ENCODE assay signal across 10 mouse cellular contexts in genomic region chr2:158609681-158610080, GRCm38 (mm10). TPM values are rescaled to one million over a fixed set of nuclear protein-coding genes. Genes with fewer than 3 reads are reported as not detected.
DNase-seq lines count a peak whose midpoint lies in the region; ATAC-seq lines count a peak whose summit lies in the region.
"Had no signal": no experiment of that assay in that cellular context is flagged by ENCODE, and none has a peak within 500 bp of the region (broad histone marks: within the 10 kb centered on the region; RNA-seq: fewer than 3 reads in every experiment).

No protein-coding gene starts in this region.

- H3K9ac ChIP-seq in heart, embryonic 11.5 days (ENCODE audit: low read depth, low read length) = no peak overlapping the region
- peak overlapping the region; percentile 74 for H3K9ac ChIP-seq in forebrain, embryonic 12.5 days
- H3K9ac ChIP-seq: liver, embryonic 15.5 days had no signal

- under 1% methylated on average over 27 of the region's 27 CpGs for WGBS in heart, embryonic 11.5 days (ENCODE audit: insufficient replicate concordance)
- under 1% methylated on average over 27 of the region's 27 CpGs for WGBS in forebrain, embryonic 12.5 days
- under 1% methylated on average over 27 of the region's 27 CpGs for WGBS in midbrain, embryonic 10.5 days

- H3K4me2 ChIP-seq in heart, embryonic 11.5 days = peak overlapping the region; percentile 50
- peak overlapping the region; percentile 52 for H3K4me2 ChIP-seq in forebrain, embryonic 12.5 days
- H3K4me2 ChIP-seq: liver, embryonic 15.5 days had no signal

- H3K4me1 ChIP-seq in heart, embryonic 11.5 days (ENCODE audit: control insufficient read depth, insufficient read depth, low read length) = peaks cover 5% of the 10 kb centered on the region; the same call in 1 of the 2 replicates
- peaks cover 36% of the 10 kb centered on the region for H3K4me1 ChIP-seq in forebrain, embryonic 12.5 days
- peaks cover 55% of the 10 kb centered on the region for H3K4me1 ChIP-seq in midbrain, embryonic 10.5 days

- H3K27me3 ChIP-seq in heart, embryonic 11.5 days (ENCODE audit: control insufficient read depth, insufficient read depth, low read length) = peaks cover 84% of the 10 kb centered on the region
- peaks cover 99% of the 10 kb centered on the region for H3K27me3 ChIP-seq in forebrain, embryonic 12.5 days
- peaks cover 100% of the 10 kb centered on the region for H3K27me3 ChIP-seq in midbrain, embryonic 10.5 days (ENCODE audit: low read depth, poor library complexity, severe bottlenecking)

- peak overlapping the region; percentile 21 for H3K4me3 ChIP-seq in heart, embryonic 11.5 days (ENCODE audit: low read depth, low read length)
- H3K4me3 ChIP-seq in forebrain, embryonic 12.5 days (replicated peaks) = peak overlapping the region; percentile 51
- H3K4me3 ChIP-seq in midbrain, embryonic 10.5 days = peak overlapping the region; percentile 48
- H3K4me3 ChIP-seq: liver, embryonic 15.5 days had no signal

- no peaks in the 10 kb centered on the region for H3K36me3 ChIP-seq in heart, embryonic 11.5 days (ENCODE audit: control insufficient read depth, insufficient read depth, low read length)
- 0 out of 2 replicates have a peak, but pooled peaks cover 3% of the 10 kb centered on the region for H3K36me3 ChIP-seq in forebrain, embryonic 12.5 days (replicated peaks)
- H3K36me3 ChIP-seq in midbrain, embryonic 10.5 days = no peaks in the 10 kb centered on the region
- H3K36me3 ChIP-seq: liver, embryonic 15.5 days had no signal

- intact Hi-C loops in heart, postnatal 25 days (cut with DNase I) = no loop called here

- H3K27ac ChIP-seq in heart, embryonic 11.5 days (ENCODE audit: low read depth, low read length) = no peak overlapping the region
- H3K27ac ChIP-seq in forebrain, embryonic 12.5 days = peak overlapping the region; percentile 91
- H3K27ac ChIP-seq in midbrain, embryonic 10.5 days (replicated peaks) = peak overlapping the region; percentile 55; the same call in 1 of the 2 replicates
- H3K27ac ChIP-seq: liver, embryonic 15.5 days had no signal

- no peaks in the 10 kb centered on the region for H3K9me3 ChIP-seq in heart, embryonic 11.5 days (replicated peaks; ENCODE audit: control insufficient read depth, low read length)
- no peaks in the 10 kb centered on the region for H3K9me3 ChIP-seq in forebrain, embryonic 12.5 days
- no peaks in the 10 kb centered on the region for H3K9me3 ChIP-seq in midbrain, embryonic 10.5 days (replicated peaks)
- H3K9me3 ChIP-seq: liver, embryonic 15.5 days had no signal

- DNase-seq in heart, postnatal 25 days (ENCODE audit: low spot score) = no peak
- DNase-seq in ES-CJ7 (ENCODE audit: low read depth, low spot score) = peak; percentile 17
- peak; percentile 50 for DNase-seq in midbrain, embryonic 10.5 days (ENCODE audit: low spot score)
- DNase-seq in gastrocnemius, postnatal 4 days (ENCODE audit: low spot score in 2 of 2) = no peak
- DNase-seq in lung, adult 18-20 months = no peak
- DNase-seq in left cerebral cortex, adult 8-10 months (ENCODE audit: low spot score in 2 of 2) = no peak
- DNase-seq: thymus, adult 2 months had no signal

- ATAC-seq in heart, embryonic 11.5 days (replicated peaks; ENCODE audit: insufficient number of reproducible peaks, low FRiP score, low TSS enrichment) = no peak
- ATAC-seq in forebrain, embryonic 12.5 days (ENCODE audit: low FRiP score) = no peak

RNA-seq across cellular contexts. Expression of gene Slc32a1, which starts 0.9 kb away (rescaled TPM):
- 0.07 and 0.10 TPM in 2 replicates for polyA plus RNA-seq in heart, embryonic 11.5 days (2014; fragmentation: Nextera tagmentation; extraction: Ambion mirVana)
- not detected for total RNA-seq in heart, postnatal 25 days (2021)
- 3.8 and 4.3 TPM in 2 replicates for polyA plus RNA-seq in forebrain, embryonic 12.5 days (2016; fragmentation: Nextera tagmentation; extraction: Ambion mirVana)
- polyA plus RNA-seq in midbrain, embryonic 10.5 days (2016; fragmentation: Nextera tagmentation; extraction: Ambion mirVana) = 0.25 and 0.68 TPM in 2 replicates
- not detected for total RNA-seq in gastrocnemius, postnatal 4 days (2021)
- 100 to 1,000 TPM; 130 to 145 (median 137) TPM for total RNA-seq in left cerebral cortex, adult 8-10 months (2022)
- polyA plus RNA-seq: liver, embryonic 15.5 days had no signal

RNA-seq across cellular contexts. Expression of gene Actr5, which starts 15.0 kb away (rescaled TPM):
- polyA plus RNA-seq in heart, embryonic 11.5 days (2014; fragmentation: Nextera tagmentation; extraction: Ambion mirVana) = 8.7 and 8.8 TPM in 2 replicates
- total RNA-seq in heart, postnatal 25 days (2021) = 1 to 10 TPM; 5.3 to 5.5 TPM
- 20.3 and 22.6 TPM in 2 replicates for polyA plus RNA-seq in forebrain, embryonic 12.5 days (2016; fragmentation: Nextera tagmentation; extraction: Ambion mirVana)
- 14.1 and 14.8 TPM in 2 replicates for polyA plus RNA-seq in midbrain, embryonic 10.5 days (2016; fragmentation: Nextera tagmentation; extraction: Ambion mirVana)
- 1 to 10 TPM; 7.3 to 9.0 TPM for total RNA-seq in gastrocnemius, postnatal 4 days (2021)
- total RNA-seq in left cerebral cortex, adult 8-10 months (2022) = 10 to 100 TPM; 10.4 to 14.3 (median 12.4) TPM

RNA-seq across cellular contexts. Expression of gene Ppp1r16b, which starts 55.5 kb away (rescaled TPM):
- 4.5 TPM in 2 replicates for polyA plus RNA-seq in heart, embryonic 11.5 days (2014; fragmentation: Nextera tagmentation; extraction: Ambion mirVana)
- total RNA-seq in heart, postnatal 25 days (2021) = 10 to 100 TPM; 15.0 to 15.3 TPM
- 2.9 and 3.2 TPM in 2 replicates for polyA plus RNA-seq in forebrain, embryonic 12.5 days (2016; fragmentation: Nextera tagmentation; extraction: Ambion mirVana)
- polyA plus RNA-seq in midbrain, embryonic 10.5 days (2016; fragmentation: Nextera tagmentation; extraction: Ambion mirVana) = 3.6 and 3.7 TPM in 2 replicates
- total RNA-seq in gastrocnemius, postnatal 4 days (2021) = 1 to 10 TPM; 8.3 to 9.1 TPM
- total RNA-seq in left cerebral cortex, adult 8-10 months (2022) = 100 to 1,000 TPM; 130 to 163 (median 146) TPM

Comparison
In these comparisons a context has a peak if more than half of its experiments do, and no peak if none do; other contexts are left out.
1. DNase-seq: peak in ES-CJ7 (single experiment) and midbrain, embryonic 10.5 days (single experiment); none in heart, postnatal 25 days (single experiment), gastrocnemius, postnatal 4 days (0 of 2), lung, adult 18-20 months (0 of 2) and left cerebral cortex, adult 8-10 months (0 of 2).
2. RNA of gene Slc32a1, which starts 0.9 kb away (total RNA-seq): 130 to 145 TPM in left cerebral cortex, adult 8-10 months; not detected in gastrocnemius, postnatal 4 days and not detected in heart, postnatal 25 days; every median in the first group is over 100 times any median in the second.
3. RNA of gene Ppp1r16b, which starts 55.5 kb away (total RNA-seq): 130 to 163 TPM in left cerebral cortex, adult 8-10 months; 15.0 to 15.3 TPM in heart, postnatal 25 days and 8.3 to 9.1 TPM in gastrocnemius, postnatal 4 days; every median in the first group is over 4 times any median in the second.
4. Peak in every context shown above with its lines, with median percentiles within 50 percentile points of each other: H3K4me3 ChIP-seq.